Mouse (Mus musculus) liver, adult 2 months (tissue): ENCODE results near the gene Gm9922. TPM values are rescaled to one million over a fixed set of nuclear protein-coding genes. Genes with fewer than 3 reads are reported as not detected.

Source experiments
- DNase-seq: peaks from one replicate; pipeline ENCODE4 v3.0.0-alpha.2; 2011; ENCODE audit warnings: low read depth, low spot score; ENCODE audit errors: extremely low read depth
- H3K27ac ChIP-seq: fragments of 200-500 bp; replicated peaks from 2 replicates; pipeline ENCODE4 v1.5.1; 2012; ENCODE audit warnings: low read depth, mild to moderate bottlenecking, control low read depth, inconsistent platforms, low read length; ENCODE audit not compliant: insufficient read depth
- H3K27me3 ChIP-seq: fragments of 200-500 bp; 2 replicates; pipeline ENCODE4 v1.6.1; 2012; ENCODE audit warnings: mild to moderate bottlenecking, moderate library complexity, low read length, inconsistent platforms; ENCODE audit not compliant: control insufficient read depth, insufficient read depth
- H3K36me3 ChIP-seq: fragments of 200-500 bp; 2 replicates; pipeline ENCODE4 v1.6.1; 2012; ENCODE audit warnings: low read length, inconsistent platforms; ENCODE audit not compliant: control insufficient read depth, insufficient read depth
- H3K4me1 ChIP-seq: fragments of 200-500 bp; 2 replicates; pipeline ENCODE4 v1.6.1; 2011; ENCODE audit warnings: low read length; ENCODE audit not compliant: control insufficient read depth, insufficient read depth
- H3K4me3 ChIP-seq: fragments of 200-500 bp; 2 replicates; pipeline ENCODE4 v1.5.1; 2011; ENCODE audit warnings: low read depth, mild to moderate bottlenecking, control low read depth, low read length, moderate library complexity; ENCODE audit not compliant: insufficient read depth
- H3K79me2 ChIP-seq: fragments of 200-500 bp; 2 replicates; pipeline ENCODE4 v1.6.1; 2012; ENCODE audit warnings: inconsistent platforms, mild to moderate bottlenecking, low read length, moderate library complexity; ENCODE audit not compliant: control insufficient read depth, insufficient read depth
- H3K9ac ChIP-seq: fragments of 200-500 bp; 2 replicates; pipeline ENCODE4 v1.6.1; 2012; ENCODE audit warnings: low read depth, mild to moderate bottlenecking, control low read depth, inconsistent platforms, low read length
- CTCF ChIP-seq: fragments of 200-500 bp; IDR thresholded peaks from 2 replicates; pipeline ENCODE4 v1.5.1; 2011; ENCODE audit warnings: low read depth, low read length, control low read depth
- POLR2A ChIP-seq: fragments of 200-500 bp; IDR thresholded peaks from 2 replicates; pipeline ENCODE4 v1.6.1; 2011; ENCODE audit warnings: low read length, control low read depth; ENCODE audit not compliant: insufficient read depth; ENCODE audit errors: extremely low read depth
- WGBS: fragments of 180-500 bp; shearing (Covaris S2); methylation state at CpG from one replicate; pipeline ENCODE4 v1.1.7; 2018; 5-methylcytosine and 5-hydroxymethylcytosine counted together
- polyA plus RNA-seq: library from polyadenylated mRNA; depleted of rRNA; stranded (reverse); fragments of >200 nt; gene quantifications from 2 replicates; pipeline ENCODE4 v1.2.3, GENCODE M21; 2012
- total RNA-seq: library from RNA; depleted of rRNA; stranded (reverse); fragments of >200 nt; gene quantifications from 2 replicates; pipeline ENCODE4 v1.2.3, GENCODE M21; 2014

Gm9922 gene
- total and polyA plus RNA-seq, 2 experiments = not detected

DNA sequence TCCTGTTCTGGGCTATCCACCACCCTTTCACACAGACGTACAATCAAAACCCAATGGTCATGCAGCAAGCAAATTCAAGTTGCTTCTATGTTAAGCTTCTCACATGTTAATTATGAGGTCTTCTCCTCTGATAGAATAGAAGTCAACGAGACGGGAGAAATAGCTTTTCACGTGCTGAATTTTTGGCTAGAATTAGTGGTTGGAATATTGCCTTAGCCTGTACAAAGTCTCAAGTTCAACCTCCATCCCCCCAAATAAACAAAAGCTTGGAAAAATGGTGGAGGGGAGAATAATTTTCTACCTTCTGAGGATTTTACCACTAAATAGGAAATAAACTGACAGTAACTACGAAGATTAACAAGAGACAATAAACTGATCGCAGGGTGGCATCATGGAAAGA, 42.1 kb upstream of the Gm9922 start:
- no peaks in the 10 kb centered on the region for H3K27me3 ChIP-seq
- peaks cover 3% of the 10 kb centered on the region; the same call in 1 of the 2 replicates for H3K4me1 ChIP-seq
- peak; percentile 84 for DNase-seq
- H3K4me3 ChIP-seq = no peak overlapping the region
- H3K27ac ChIP-seq = no peak overlapping the region
- 63% methylated on average over 6 of the region's 6 CpGs for WGBS
- TF ChIP-seq CTCF = no peak
- no peak for TF ChIP-seq POLR2A
- H3K79me2 ChIP-seq = no peaks in the 10 kb centered on the region
- H3K36me3 ChIP-seq = no peaks in the 10 kb centered on the region
- H3K9ac ChIP-seq = no peak overlapping the region

DNA sequence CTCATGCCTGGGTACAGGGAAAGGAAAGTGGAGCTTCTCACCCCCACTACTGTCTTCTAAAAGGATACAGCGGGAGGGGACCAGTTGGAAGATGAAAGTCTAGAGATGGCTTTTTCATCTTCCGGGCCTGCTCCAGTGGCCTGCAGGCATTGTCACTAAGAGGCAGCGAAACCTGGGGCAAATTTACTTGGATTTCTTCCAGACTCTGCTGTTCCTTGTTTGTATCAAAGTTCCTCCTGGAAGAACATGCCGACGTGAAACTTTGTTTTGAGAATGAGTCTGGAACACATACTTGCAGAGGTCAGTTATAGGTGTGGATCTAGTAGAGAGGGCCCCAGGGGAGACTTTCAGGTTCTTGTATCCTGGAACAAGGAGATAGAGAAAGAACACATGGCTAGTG, 41.7 kb upstream of the Gm9922 start:
- Histone ChIP-seq H3K36me3 (no peaks in the 10 kb centered on the region), H3K79me2 (no peaks in the 10 kb centered on the region), H3K27me3 (no peaks in the 10 kb centered on the region), H3K4me3 (no peak overlapping the region), H3K4me1 (peaks cover 3% of the 10 kb centered on the region; the same call in 1 of the 2 replicates), H3K9ac (no peak overlapping the region), H3K27ac (no peak overlapping the region)
- TF ChIP-seq POLR2A (no peak), CTCF (no peak)
- peak; percentile 70 for DNase-seq
- WGBS = 58% methylated on average over 5 of the region's 5 CpGs

DNA sequence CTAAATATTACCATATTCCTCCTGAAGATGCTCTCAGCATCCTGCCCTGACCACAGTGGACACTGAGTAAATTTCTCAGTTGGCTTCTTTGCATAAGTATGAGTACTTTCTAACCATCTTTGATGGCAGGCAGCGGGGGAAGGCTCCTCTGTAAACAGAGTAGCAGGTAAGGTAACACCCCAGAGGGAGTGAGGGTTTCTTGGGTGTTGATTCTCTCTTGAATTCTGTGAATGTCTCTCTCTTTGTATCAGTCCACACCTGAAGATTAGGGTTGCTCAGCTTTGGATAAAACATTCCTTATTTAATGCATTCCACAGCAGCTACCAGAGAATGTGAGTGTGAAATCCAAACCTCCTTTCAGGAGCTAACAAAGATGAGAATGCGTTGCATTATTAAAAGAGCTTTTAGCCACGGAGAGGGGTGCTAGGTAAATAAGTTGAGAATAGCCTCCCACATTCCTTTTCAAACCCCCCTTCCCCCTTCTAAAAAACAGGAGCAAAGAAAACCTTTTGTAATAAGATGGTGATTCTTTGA, 34.2 kb upstream of the Gm9922 start:
- no peak overlapping the region for H3K27ac ChIP-seq
- H3K36me3 ChIP-seq = no peaks in the 10 kb centered on the region
- DNase-seq = no peak
- H3K4me1 ChIP-seq = no peaks in the 10 kb centered on the region
- TF ChIP-seq CTCF (no peak), POLR2A (no peak)
- no peaks in the 10 kb centered on the region for H3K27me3 ChIP-seq
- no peak overlapping the region for H3K9ac ChIP-seq
- 24% methylated on average over 3 of the region's 3 CpGs for WGBS
- H3K4me3 ChIP-seq = no peak overlapping the region
- no peaks in the 10 kb centered on the region for H3K79me2 ChIP-seq

- DNase-seq = peak; percentile 35
- no peak overlapping the region for H3K9ac ChIP-seq
- H3K27me3 ChIP-seq = no peaks in the 10 kb centered on the region
Measured at GRCm38 (mm10) chr14:101762267-101762666, 32.7 kb upstream of the Gm9922 start.

DNA sequence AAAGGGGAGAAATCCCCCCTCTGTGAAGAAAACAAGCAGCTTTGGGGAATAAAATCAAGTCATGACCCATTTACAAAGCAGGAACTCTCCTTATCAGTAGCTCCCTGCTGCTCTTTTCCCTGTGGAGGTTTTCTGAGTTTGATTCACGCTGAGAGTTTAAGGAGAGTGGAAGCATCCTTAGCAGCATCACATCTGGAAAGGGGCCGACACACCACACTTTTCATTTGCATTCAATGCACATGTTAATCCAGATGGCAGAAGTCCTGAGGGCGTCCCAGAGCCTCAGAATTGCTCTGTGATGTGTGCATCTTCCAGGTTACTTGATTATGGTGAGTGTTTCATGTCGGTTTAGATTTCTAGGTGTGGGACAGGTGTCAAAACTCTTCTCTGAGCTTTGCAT, 25.8 kb upstream of the Gm9922 start:
- WGBS = 57% methylated on average over 4 of the region's 4 CpGs
- H3K36me3 ChIP-seq = no peaks in the 10 kb centered on the region
- no peaks in the 10 kb centered on the region for H3K27me3 ChIP-seq
- no peaks in the 10 kb centered on the region for H3K79me2 ChIP-seq
- DNase-seq = no peak
- TF ChIP-seq POLR2A (no peak), CTCF (no peak)
- no peak overlapping the region for H3K4me3 ChIP-seq
- no peaks in the 10 kb centered on the region for H3K4me1 ChIP-seq
- H3K9ac ChIP-seq = no peak overlapping the region
- no peak overlapping the region for H3K27ac ChIP-seq

More at GRCm38 (mm10) chr14:101762267-101762666, 32.7 kb upstream of the Gm9922 start:
- 35% methylated on average over 1 of the region's 1 CpGs for whole genome bisulfite sequencing
- no peak for TF ChIP-seq POLR2A
- no peak for TF ChIP-seq CTCF
- H3K27ac ChIP-seq = no peak overlapping the region
- H3K4me3 ChIP-seq = no peak overlapping the region
- no peaks in the 10 kb centered on the region for H3K36me3 ChIP-seq
- H3K79me2 ChIP-seq = no peaks in the 10 kb centered on the region
- no peaks in the 10 kb centered on the region for H3K4me1 ChIP-seq

- Histone ChIP-seq H3K4me3 (no peak overlapping the region), H3K36me3 (no peaks in the 10 kb centered on the region), H3K9ac (no peak overlapping the region), H3K79me2 (no peaks in the 10 kb centered on the region), H3K27me3 (no peaks in the 10 kb centered on the region), H3K4me1 (no peaks in the 10 kb centered on the region), H3K27ac (no peak overlapping the region)
- TF ChIP-seq POLR2A = no peak
- no peak for TF ChIP-seq CTCF
- 75% methylated on average over 4 of the region's 4 CpGs for WGBS
- no peak for DNase-seq
Measured at GRCm38 (mm10) chr14:101750910-101751309, 21.3 kb upstream of the Gm9922 start.
